Mouse (Mus musculus) kidney, adult 2 months (tissue): ENCODE results near the gene Nphp3.

Experiments
- CTCF ChIP-seq: fragments of 200-500 bp; conservative IDR thresholded peaks from 2 replicates; pipeline ENCODE4 v1.5.1; 2011; ENCODE audit warnings: low read depth, mild to moderate bottlenecking, control low read depth, low read length, moderate library complexity, mixed read lengths; ENCODE audit not compliant: insufficient read depth, insufficient read length
- POLR2A ChIP-seq: fragments of 200-500 bp; IDR thresholded peaks from one replicate; pipeline ENCODE4 v1.6.1; 2011; ENCODE audit warnings: low read depth, low read length, control low read depth

DNA sequence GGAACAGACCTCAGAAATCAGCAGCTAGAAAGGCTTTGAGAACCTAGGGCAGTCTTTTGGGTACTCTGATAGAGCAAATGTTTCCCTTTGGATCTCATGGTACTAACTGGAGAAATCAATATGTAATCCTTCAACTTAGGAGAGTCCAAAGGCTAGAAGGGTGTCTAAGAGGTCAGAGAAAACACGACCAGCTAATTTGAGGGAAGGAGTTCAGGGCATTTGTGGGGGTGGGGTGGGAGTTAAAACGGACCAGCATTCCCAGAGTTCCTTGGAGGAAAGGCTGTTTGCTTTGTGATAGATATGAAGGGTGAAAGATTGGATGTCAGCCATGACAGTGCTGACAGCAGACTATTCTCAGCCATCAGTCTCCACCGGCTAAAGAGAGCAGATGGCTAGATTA lies 1.7 kb upstream of the Nphp3 start:
- TF ChIP-seq CTCF, result no peak
- no peak for TF ChIP-seq POLR2A
